Mouse (Mus musculus) embryonic fibroblast, embryonic 13.5 days (primary cell): ENCODE data around the gene Rora.

Source experiments
- CTCF ChIP-seq: IDR thresholded peaks from 2 replicates; pipeline ENCODE4 v1.5.1; 2011; ENCODE audit warnings: mild to moderate bottlenecking, control low read depth, low read length, moderate library complexity, borderline replicate concordance; ENCODE audit not compliant: insufficient read depth
- POLR2A ChIP-seq: IDR thresholded peaks from 2 replicates; pipeline ENCODE4 v1.6.1; 2011; ENCODE audit warnings: low read depth, mild to moderate bottlenecking, control low read depth, low read length, moderate library complexity

- TF ChIP-seq POLR2A (no peak), CTCF (no peak)
Measured at GRCm38 (mm10) chr9:68933159-68933558, 279.6 kb downstream of the Rora start.
